Mouse (Mus musculus) liver, embryonic 15.5 days (tissue): ENCODE measurements around the gene Lpxn. TPM values are rescaled to one million over a fixed set of nuclear protein-coding genes. Genes with fewer than 3 reads are reported as not detected.

Experiments used
- ATAC-seq: fragments of 200-750 bp; cut with Nextera tagmentation; 2 replicates; pipeline ENCODE4 v1.8.0; 2017; ENCODE audit warnings: moderate number of reproducible peaks, mild to moderate bottlenecking, moderate library complexity; ENCODE audit not compliant: insufficient read depth
- H3K27ac ChIP-seq: fragments of 300-500 bp; sonication (generic); replicated peaks from 2 replicates; pipeline ENCODE4 v1.5.1; 2015; ENCODE audit warnings: mild to moderate bottlenecking, inconsistent platforms
- H3K27me3 ChIP-seq: fragments of 300-500 bp; sonication (generic); 2 replicates; pipeline ENCODE4 v1.6.1; 2015; ENCODE audit warnings: mild to moderate bottlenecking, inconsistent platforms
- H3K36me3 ChIP-seq: fragments of 300-500 bp; sonication (generic); replicated peaks from 2 replicates; pipeline ENCODE4 v1.6.1; 2015; ENCODE audit warnings: moderate library complexity, mild to moderate bottlenecking, inconsistent platforms
- H3K4me1 ChIP-seq: fragments of 300-500 bp; sonication (generic); replicated peaks from 2 replicates; pipeline ENCODE4 v1.6.1; 2015; ENCODE audit warnings: inconsistent platforms
- H3K4me2 ChIP-seq: fragments of 300-500 bp; sonication (generic); 2 replicates; pipeline ENCODE4 v1.6.1; 2015; ENCODE audit warnings: moderate library complexity, mild to moderate bottlenecking, inconsistent platforms
- H3K4me3 ChIP-seq: fragments of 300-500 bp; sonication (generic); replicated peaks from 2 replicates; pipeline ENCODE4 v1.5.1; 2015; ENCODE audit warnings: mild to moderate bottlenecking, inconsistent platforms
- H3K9ac ChIP-seq: fragments of 300-500 bp; sonication (generic); 2 replicates; pipeline ENCODE4 v1.6.1; 2015; ENCODE audit warnings: moderate library complexity, mild to moderate bottlenecking, inconsistent platforms
- H3K9me3 ChIP-seq: fragments of 300-500 bp; sonication (generic); replicated peaks from 2 replicates; pipeline ENCODE4 v1.6.1; 2016; ENCODE audit warnings: inconsistent platforms
- WGBS: fragments of 180-500 bp; shearing (Covaris S2); methylation state at CpG from one replicate; pipeline ENCODE4 v1.1.7; 2015; ENCODE audit warnings: mixed read lengths; ENCODE audit not compliant: insufficient replicate concordance; 5-methylcytosine and 5-hydroxymethylcytosine counted together
- polyA plus RNA-seq: library from polyadenylated mRNA; unstranded; fragments of >200 nt; fragmentation: Nextera tagmentation; extraction: Ambion mirVana; gene quantifications from 2 replicates; pipeline ENCODE4 v1.2.1, GENCODE M21; 2015

Lpxn gene
- polyA plus RNA-seq, 1 experiment from 2014 or later: 2.4 TPM

DNA sequence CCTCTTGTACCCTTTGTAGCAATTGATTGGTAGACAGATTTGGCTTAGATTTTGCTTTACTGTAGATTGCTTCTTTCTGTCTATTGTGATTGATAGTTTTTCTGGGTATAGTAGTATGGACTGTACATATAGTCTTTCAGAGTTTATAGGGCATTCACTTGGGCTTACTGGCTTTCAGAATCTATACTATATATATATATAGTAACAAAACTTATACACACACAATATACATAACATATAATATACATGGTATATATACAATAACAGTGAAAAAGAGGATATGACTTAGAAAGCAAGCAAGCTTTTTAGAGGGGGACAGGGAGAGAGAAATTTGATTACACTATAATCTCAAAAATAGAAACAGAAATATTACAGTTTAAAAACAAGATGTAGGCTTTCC lies 50.4 kb downstream of the Lpxn start, which contains the start of gene Gm5244:
Gene Gm5244, plus strand, starts transcription at position 301 of the 400 bp plus-strand sequence.
- Histone ChIP-seq H3K9me3 (no peaks in the 10 kb centered on the region), H3K9ac (no peak within 1 kb of the TSS), H3K4me1 (no peaks in the 10 kb centered on the region), H3K36me3 (no peaks in the 10 kb centered on the region), H3K4me2 (no peak within 1 kb of the TSS), H3K27me3 (no peaks in the 10 kb centered on the region), H3K4me3 (no peak within 1 kb of the TSS), H3K27ac (no peak within 1 kb of the TSS)
- ATAC-seq: no peak

DNA sequence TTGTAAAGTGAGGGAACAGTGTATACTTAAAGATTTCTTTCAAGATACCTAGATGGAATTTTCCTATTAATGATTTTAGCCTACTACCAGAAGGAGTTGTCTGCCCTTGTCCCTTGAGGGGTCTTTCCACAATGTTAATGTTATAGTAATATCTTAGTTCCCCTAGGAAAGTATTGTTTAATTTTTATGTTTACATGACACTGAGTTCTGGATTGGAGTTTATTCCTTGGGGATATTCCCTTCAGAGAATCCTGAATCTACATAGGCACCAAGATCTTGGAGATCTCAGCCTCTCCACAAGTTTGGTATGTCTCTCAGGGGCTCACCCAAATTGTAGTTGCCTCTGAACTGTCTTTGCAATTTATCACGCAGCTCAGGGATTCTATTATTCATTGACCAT lies 61.0 kb downstream of the Lpxn start, which contains the start of gene Olfr1444:
Gene Olfr1444, plus strand, starts transcription at position 301 of the 400 bp plus-strand sequence.
- no peak for ATAC-seq
- WGBS: 26% methylated on average over 1 of the region's 1 CpGs

More for the DNA sequence above, 61.0 kb downstream of the Lpxn start, which contains the start of gene Olfr1444:
- H3K4me2 ChIP-seq: no peak within 1 kb of the TSS
- H3K27me3 ChIP-seq: no peaks in the 10 kb centered on the region
- no peak within 1 kb of the TSS for H3K4me3 ChIP-seq
- no peaks in the 10 kb centered on the region for H3K4me1 ChIP-seq
- no peak within 1 kb of the TSS for H3K9ac ChIP-seq
- H3K36me3 ChIP-seq: no peaks in the 10 kb centered on the region
- no peak within 1 kb of the TSS for H3K27ac ChIP-seq
- H3K9me3 ChIP-seq: no peaks in the 10 kb centered on the region

Other genes with a start within 250 kb of the Lpxn start
- 12.6 and 15.3 TPM in 2 replicates for gene Gm4952, start 196.2 kb upstream of the Lpxn start, polyA plus RNA-seq
- 0.43 and 0.54 TPM in 2 replicates for gene Glyat, start 162.9 kb upstream of the Lpxn start, polyA plus RNA-seq
- gene Olfr1442, start 125.8 kb upstream of the Lpxn start, polyA plus RNA-seq: not detected in 2 replicates
- gene Olfr1443, start 118.1 kb upstream of the Lpxn start, polyA plus RNA-seq: not detected in 2 replicates
- 7.9 and 9.0 TPM in 2 replicates for gene Keg1, start 100.4 kb upstream of the Lpxn start, polyA plus RNA-seq
- 0.43 and 0.53 TPM in 2 replicates for gene Cntf, start 30.6 kb upstream of the Lpxn start, polyA plus RNA-seq
- gene Zfp91, start 67 bp upstream of the Lpxn start, polyA plus RNA-seq: 7.2 and 7.3 TPM in 2 replicates
- gene Gm5244, start 50.5 kb downstream of the Lpxn start, polyA plus RNA-seq: not detected in 2 replicates
- gene Olfr1444, start 61.1 kb downstream of the Lpxn start, polyA plus RNA-seq: not detected in 2 replicates
- not detected in 2 replicates for gene Olfr1445, start 87.7 kb downstream of the Lpxn start, polyA plus RNA-seq
- not detected in 2 replicates for gene Olfr1446, start 97.3 kb downstream of the Lpxn start, polyA plus RNA-seq
- gene Olfr1447, start 107.5 kb downstream of the Lpxn start, polyA plus RNA-seq: not detected in 2 replicates
- gene Olfr1448, start 128.2 kb downstream of the Lpxn start, polyA plus RNA-seq: not detected in 2 replicates
- not detected in 2 replicates for gene Olfr1449, start 134.6 kb downstream of the Lpxn start, polyA plus RNA-seq
- not detected in 2 replicates for gene Olfr1450, start 154.1 kb downstream of the Lpxn start, polyA plus RNA-seq
- gene Olfr1451, start 198.8 kb downstream of the Lpxn start, polyA plus RNA-seq: not detected in 2 replicates
- gene Olfr1453, start 232.1 kb downstream of the Lpxn start, polyA plus RNA-seq: not detected in 2 replicates